Mouse (Mus musculus): ENCODE data around the gene Cisd3.
"Not testable (repeated sequence)": the region's sequence is repeated elsewhere in the genome, so short reads cannot be mapped to it uniquely, and the experiment has no call there.

Cisd3 gene

GRCm38 (mm10) chr11:97714356-97714755 lies 28.7 kb downstream of the Cisd3 start:
- no peak for DNase-seq

- peak in 1 of 2 experiments; percentile 49 for DNase-seq
These were observed 29.4 kb downstream of the Cisd3 start for GRCm38 (mm10) chr11:97714784-97715760.

- DNase-seq: no peak
These were observed 30.4 kb downstream of the Cisd3 start for GRCm38 (mm10) chr11:97716021-97716420.

- no peak for DNase-seq
These were observed 32.0 kb downstream of the Cisd3 start for GRCm38 (mm10) chr11:97717369-97718280.

- DNase-seq: peak in 1 of 2 experiments; percentile 38
These were observed 32.7 kb downstream of the Cisd3 start for GRCm38 (mm10) chr11:97718281-97718860.

GRCm38 (mm10) chr11:97719041-97719440 lies 33.4 kb downstream of the Cisd3 start:
- no peak for DNase-seq

GRCm38 (mm10) chr11:97721338-97721737 lies 35.7 kb downstream of the Cisd3 start:
- no peak for DNase-seq

- no peak for DNase-seq
These were observed 38.1 kb downstream of the Cisd3 start for GRCm38 (mm10) chr11:97723709-97724108.

GRCm38 (mm10) chr11:97728311-97728710 lies 42.7 kb downstream of the Cisd3 start:
- DNase-seq: peak; percentile 28 to 37

- DNase-seq: no peak
These were observed 43.1 kb downstream of the Cisd3 start for GRCm38 (mm10) chr11:97728730-97729129.

GRCm38 (mm10) chr11:97733689-97734088 lies 48.1 kb downstream of the Cisd3 start:
- DNase-seq: no peak

GRCm38 (mm10) chr11:97734810-97735209 lies 49.2 kb downstream of the Cisd3 start:
- not testable (repeated sequence) for DNase-seq

- no peak for DNase-seq
These were observed 51.0 kb downstream of the Cisd3 start for GRCm38 (mm10) chr11:97736645-97737044.

GRCm38 (mm10) chr11:97737600-97737999 lies 52.0 kb downstream of the Cisd3 start:
- no peak for DNase-seq

All from lung, adult 18-20 months (tissue).